Mouse (Mus musculus) neural tube, embryonic 15.5 days (tissue): Measurements from ENCODE around the gene Cdh26. TPM values are rescaled to one million over a fixed set of nuclear protein-coding genes. Genes with fewer than 3 reads are reported as not detected.

Experiments
- ATAC-seq: fragments of 200-750 bp; cut with Nextera tagmentation; 2 replicates; pipeline ENCODE4 v1.8.0; 2017; ENCODE audit warnings: mild to moderate bottlenecking, moderate TSS enrichment, moderate library complexity; ENCODE audit not compliant: low FRiP score
- H3K27ac ChIP-seq: fragments of 300-500 bp; sonication (generic); replicated peaks from 2 replicates; pipeline ENCODE4 v1.5.1; 2015; ENCODE audit warnings: mild to moderate bottlenecking, inconsistent platforms
- H3K27me3 ChIP-seq: fragments of 300-500 bp; sonication (generic); replicated peaks from 2 replicates; pipeline ENCODE4 v1.6.1; 2015; ENCODE audit warnings: inconsistent platforms
- H3K36me3 ChIP-seq: fragments of 300-500 bp; sonication (generic); 2 replicates; pipeline ENCODE4 v1.6.1; 2015; ENCODE audit warnings: inconsistent platforms
- H3K4me1 ChIP-seq: fragments of 300-500 bp; sonication (generic); 2 replicates; pipeline ENCODE4 v1.6.1; 2015; ENCODE audit warnings: inconsistent platforms
- H3K4me2 ChIP-seq: fragments of 300-500 bp; sonication (generic); 2 replicates; pipeline ENCODE4 v1.6.1; 2015; ENCODE audit warnings: inconsistent platforms, mild to moderate bottlenecking, moderate library complexity
- H3K4me3 ChIP-seq: fragments of 300-500 bp; sonication (generic); replicated peaks from 2 replicates; pipeline ENCODE4 v1.5.1; 2015; ENCODE audit warnings: mild to moderate bottlenecking, inconsistent platforms
- H3K9ac ChIP-seq: fragments of 300-500 bp; sonication (generic); replicated peaks from 2 replicates; pipeline ENCODE4 v1.6.1; 2015; ENCODE audit warnings: mild to moderate bottlenecking, inconsistent platforms
- H3K9me3 ChIP-seq: fragments of 300-500 bp; sonication (generic); replicated peaks from 2 replicates; pipeline ENCODE4 v1.6.1; 2016; ENCODE audit warnings: inconsistent platforms
- WGBS: fragments of 180-500 bp; shearing (Covaris S2); methylation state at CpG from one replicate; pipeline ENCODE4 v1.1.7; 2015; ENCODE audit warnings: mixed read lengths; 5-methylcytosine and 5-hydroxymethylcytosine counted together
- polyA plus RNA-seq: library from polyadenylated mRNA; unstranded; fragments of >200 nt; fragmentation: Nextera tagmentation; extraction: Ambion mirVana; gene quantifications from 2 replicates; pipeline ENCODE4 v1.2.1, GENCODE M21; 2015

The Cdh26 gene
- polyA plus RNA-seq, 1 experiment from 2014 or later = 0.15 TPM

- no peaks in the 10 kb centered on the region for H3K27me3 ChIP-seq
- H3K9me3 ChIP-seq = no peaks in the 10 kb centered on the region
- H3K27ac ChIP-seq = no peak overlapping the region
- no peak overlapping the region for H3K4me3 ChIP-seq
- H3K9ac ChIP-seq = no peak overlapping the region
- H3K4me1 ChIP-seq = no peaks in the 10 kb centered on the region
- 53% methylated on average over 9 of the region's 9 CpGs for WGBS
- no peak for ATAC-seq
- H3K4me2 ChIP-seq = no peak overlapping the region
- no peaks in the 10 kb centered on the region for H3K36me3 ChIP-seq
Observed at GRCm38 (mm10) chr2:178437311-178437710, 7.0 kb downstream of the Cdh26 start.

GRCm38 (mm10) chr2:178449386-178449785, 19.1 kb downstream of the Cdh26 start:
- H3K9ac ChIP-seq = no peak overlapping the region
- H3K9me3 ChIP-seq = no peaks in the 10 kb centered on the region
- H3K4me2 ChIP-seq = no peak overlapping the region
- 91% methylated on average over 4 of the region's 4 CpGs for WGBS
- no peaks in the 10 kb centered on the region for H3K36me3 ChIP-seq
- no peak for ATAC-seq
- H3K27me3 ChIP-seq = no peaks in the 10 kb centered on the region
- no peak overlapping the region for H3K4me3 ChIP-seq
- no peaks in the 10 kb centered on the region for H3K4me1 ChIP-seq
- no peak overlapping the region for H3K27ac ChIP-seq

GRCm38 (mm10) chr2:178450236-178450635, 19.9 kb downstream of the Cdh26 start:
- H3K27me3 ChIP-seq = no peaks in the 10 kb centered on the region
- no peak overlapping the region for H3K27ac ChIP-seq
- peaks cover 7% of the 10 kb centered on the region for H3K4me1 ChIP-seq
- no peak overlapping the region for H3K4me2 ChIP-seq
- no peak for ATAC-seq
- H3K9me3 ChIP-seq = no peaks in the 10 kb centered on the region
- no peaks in the 10 kb centered on the region for H3K36me3 ChIP-seq
- 24% methylated on average over 2 of the region's 2 CpGs for WGBS
- no peak overlapping the region for H3K9ac ChIP-seq
- H3K4me3 ChIP-seq = no peak overlapping the region

- no peak overlapping the region for H3K4me3 ChIP-seq
- H3K4me2 ChIP-seq = no peak overlapping the region
- no peak overlapping the region for H3K9ac ChIP-seq
- WGBS = 73% methylated on average over 10 of the region's 10 CpGs
- no peaks in the 10 kb centered on the region for H3K36me3 ChIP-seq
- ATAC-seq = no peak
- no peak overlapping the region for H3K27ac ChIP-seq
- H3K27me3 ChIP-seq = no peaks in the 10 kb centered on the region
- H3K9me3 ChIP-seq = no peaks in the 10 kb centered on the region
- H3K4me1 ChIP-seq = peaks cover 12% of the 10 kb centered on the region
Observed at GRCm38 (mm10) chr2:178450961-178451360, 20.6 kb downstream of the Cdh26 start.

- Histone ChIP-seq H3K4me1 (peaks cover 12% of the 10 kb centered on the region), H3K9ac (no peak overlapping the region), H3K27me3 (no peaks in the 10 kb centered on the region), H3K4me3 (no peak overlapping the region), H3K4me2 (peak overlapping the region; percentile 42), H3K27ac (peak overlapping the region; percentile 67), H3K9me3 (no peaks in the 10 kb centered on the region), H3K36me3 (no peaks in the 10 kb centered on the region)
- 8% methylated on average over 17 of the region's 17 CpGs for WGBS
- peak; percentile 78 for ATAC-seq
Observed at GRCm38 (mm10) chr2:178454664-178455516, 24.6 kb downstream of the Cdh26 start.

GRCm38 (mm10) chr2:178457414-178457813, 27.1 kb downstream of the Cdh26 start:
- no peaks in the 10 kb centered on the region for H3K36me3 ChIP-seq
- H3K27ac ChIP-seq = no peak overlapping the region
- no peaks in the 10 kb centered on the region for H3K27me3 ChIP-seq
- no peak for ATAC-seq
- H3K4me3 ChIP-seq = no peak overlapping the region
- H3K4me2 ChIP-seq = no peak overlapping the region
- WGBS = 94% methylated on average over 6 of the region's 6 CpGs
- no peak overlapping the region for H3K9ac ChIP-seq
- no peaks in the 10 kb centered on the region for H3K9me3 ChIP-seq
- H3K4me1 ChIP-seq = peaks cover 21% of the 10 kb centered on the region

GRCm38 (mm10) chr2:178460353-178460752, 30.0 kb downstream of the Cdh26 start:
- H3K27me3 ChIP-seq = no peaks in the 10 kb centered on the region
- no peak for ATAC-seq

GRCm38 (mm10) chr2:178471546-178472480, 41.5 kb downstream of the Cdh26 start:
- no peak overlapping the region for H3K27ac ChIP-seq
- no peak overlapping the region for H3K4me2 ChIP-seq
- no peak overlapping the region for H3K4me3 ChIP-seq
- peaks cover 19% of the 10 kb centered on the region; the same call in 1 of the 2 replicates for H3K4me1 ChIP-seq
- H3K36me3 ChIP-seq = no peaks in the 10 kb centered on the region
- 81% methylated on average over 17 of the region's 17 CpGs for WGBS
- no peak overlapping the region for H3K9ac ChIP-seq
- no peak for ATAC-seq
- no peaks in the 10 kb centered on the region for H3K9me3 ChIP-seq
- no peaks in the 10 kb centered on the region for H3K27me3 ChIP-seq

More at GRCm38 (mm10) chr2:178460353-178460752, 30.0 kb downstream of the Cdh26 start:
- Histone ChIP-seq H3K4me3 (no peak overlapping the region), H3K9me3 (no peaks in the 10 kb centered on the region), H3K9ac (no peak overlapping the region), H3K4me1 (peaks cover 12% of the 10 kb centered on the region), H3K4me2 (no peak overlapping the region), H3K27ac (no peak overlapping the region), H3K36me3 (no peaks in the 10 kb centered on the region)
- 65% methylated on average over 5 of the region's 5 CpGs for WGBS

GRCm38 (mm10) chr2:178473916-178474315, 43.6 kb downstream of the Cdh26 start:
- ATAC-seq = no peak
- no peak overlapping the region for H3K4me3 ChIP-seq
- H3K27ac ChIP-seq = no peak overlapping the region
- WGBS = 81% methylated on average over 10 of the region's 10 CpGs
- peaks cover 12% of the 10 kb centered on the region; the same call in 1 of the 2 replicates for H3K4me1 ChIP-seq
- H3K4me2 ChIP-seq = no peak overlapping the region
- no peak overlapping the region for H3K9ac ChIP-seq
- H3K9me3 ChIP-seq = no peaks in the 10 kb centered on the region
- H3K27me3 ChIP-seq = no peaks in the 10 kb centered on the region
- no peaks in the 10 kb centered on the region for H3K36me3 ChIP-seq

- no peak overlapping the region for H3K9ac ChIP-seq
- H3K4me2 ChIP-seq = no peak overlapping the region
- no peaks in the 10 kb centered on the region for H3K27me3 ChIP-seq
- no peak for ATAC-seq
- no peak overlapping the region for H3K27ac ChIP-seq
- 70% methylated on average over 2 of the region's 2 CpGs for WGBS
- H3K36me3 ChIP-seq = no peaks in the 10 kb centered on the region
- no peak overlapping the region for H3K4me3 ChIP-seq
- H3K4me1 ChIP-seq = peaks cover 7% of the 10 kb centered on the region; the same call in 1 of the 2 replicates
- no peaks in the 10 kb centered on the region for H3K9me3 ChIP-seq
Observed at GRCm38 (mm10) chr2:178477228-178477627, 46.9 kb downstream of the Cdh26 start.

- ATAC-seq = no peak
- no peaks in the 10 kb centered on the region for H3K36me3 ChIP-seq
- no peak overlapping the region for H3K27ac ChIP-seq
- 86% methylated on average over 2 of the region's 2 CpGs for WGBS
- no peak overlapping the region for H3K9ac ChIP-seq
- no peaks in the 10 kb centered on the region for H3K4me1 ChIP-seq
- no peak overlapping the region for H3K4me3 ChIP-seq
- no peaks in the 10 kb centered on the region for H3K9me3 ChIP-seq
- no peak overlapping the region for H3K4me2 ChIP-seq
- no peaks in the 10 kb centered on the region for H3K27me3 ChIP-seq
Observed at GRCm38 (mm10) chr2:178479011-178479410, 48.7 kb downstream of the Cdh26 start.
